Mouse (Mus musculus) hindbrain, embryonic 14.5 days (tissue): ENCODE results near the gene Fam171b. TPM values are rescaled to one million over a fixed set of nuclear protein-coding genes. Genes with fewer than 3 reads are reported as not detected.

ENCODE experiments used
- ATAC-seq: fragments of 200-750 bp; cut with Nextera tagmentation; 2 replicates; pipeline ENCODE4 v1.8.0; 2017; ENCODE audit warnings: moderate number of reproducible peaks, mild to moderate bottlenecking, moderate TSS enrichment, moderate library complexity; ENCODE audit not compliant: low FRiP score
- DNase-seq: peaks from one replicate; pipeline ENCODE4 v3.0.0-alpha.2; 2015; ENCODE audit warnings: low spot score
- H3K27ac ChIP-seq: fragments of 300-500 bp; sonication (generic); 2 replicates; pipeline ENCODE4 v1.5.1; 2014; ENCODE audit warnings: mild to moderate bottlenecking, moderate library complexity
- H3K27me3 ChIP-seq: fragments of 300-500 bp; sonication (generic); 2 replicates; pipeline ENCODE4 v1.6.1; 2014; ENCODE audit warnings: mild to moderate bottlenecking, low read length, mixed read lengths; ENCODE audit not compliant: control insufficient read depth, insufficient read depth
- H3K36me3 ChIP-seq: fragments of 300-500 bp; sonication (generic); replicated peaks from 2 replicates; pipeline ENCODE4 v1.6.1; 2014; ENCODE audit not compliant: control insufficient read depth, insufficient read depth
- H3K4me1 ChIP-seq: fragments of 300-500 bp; sonication (generic); replicated peaks from 2 replicates; pipeline ENCODE4 v1.6.1; 2014; ENCODE audit warnings: antibody characterized with exemption, low read length, mixed read lengths; ENCODE audit not compliant: control insufficient read depth, insufficient read depth
- H3K4me2 ChIP-seq: fragments of 300-500 bp; sonication (generic); replicated peaks from 2 replicates; pipeline ENCODE4 v1.6.1; 2014; ENCODE audit warnings: mild to moderate bottlenecking, moderate library complexity
- H3K4me3 ChIP-seq: fragments of 300-500 bp; sonication (generic); replicated peaks from 2 replicates; pipeline ENCODE4 v1.5.1; 2014; ENCODE audit warnings: mild to moderate bottlenecking, low read length
- H3K9ac ChIP-seq: fragments of 300-500 bp; sonication (generic); 2 replicates; pipeline ENCODE4 v1.6.1; 2014
- H3K9me3 ChIP-seq: fragments of 300-500 bp; sonication (generic); 2 replicates; pipeline ENCODE4 v1.6.1; 2016; ENCODE audit warnings: low read length; ENCODE audit not compliant: control insufficient read depth
- WGBS: fragments of 180-500 bp; shearing (Covaris S2); extraction: QIAGEN DNeasy Blood & Tissue Kit; methylation state at CpG from one replicate; pipeline ENCODE4 v1.1.7; 2014; 5-methylcytosine and 5-hydroxymethylcytosine counted together
- polyA plus RNA-seq: library from polyadenylated mRNA; unstranded; fragments of >200 nt; fragmentation: Nextera tagmentation; extraction: Ambion mirVana; gene quantifications from 2 replicates; pipeline ENCODE4 v1.2.1, GENCODE M21; 2014

Fam171b gene
- polyA plus RNA-seq, 1 experiment from 2014 or later, result 85.7 TPM

DNA sequence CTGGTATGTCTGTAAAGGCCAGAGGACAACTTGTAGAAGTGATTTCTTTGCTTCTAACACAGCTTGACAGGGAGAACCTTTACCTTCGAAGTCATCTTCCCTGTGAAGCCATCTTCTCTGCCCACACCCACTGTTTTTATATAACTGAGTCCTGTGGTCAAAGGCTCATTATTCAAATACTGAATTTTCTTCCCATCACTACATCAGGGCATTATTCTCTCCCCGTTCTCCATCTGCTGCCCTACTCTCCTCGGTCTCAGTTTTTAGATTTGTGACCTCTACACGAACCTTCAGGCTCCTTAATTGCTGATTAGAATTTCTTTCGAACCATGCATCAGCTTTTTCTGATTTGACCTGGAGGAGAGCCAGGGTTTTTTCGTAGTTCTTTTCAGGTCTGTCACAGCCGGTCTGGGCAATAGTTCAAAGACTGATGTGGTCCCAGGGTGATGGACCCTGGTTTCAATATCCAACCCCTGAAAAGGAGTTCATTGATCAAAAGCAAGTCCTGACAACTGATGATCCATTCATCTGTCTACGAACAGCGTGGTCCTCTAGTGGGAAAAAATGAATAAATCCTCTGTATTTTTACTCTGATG lies 14.4 kb upstream of the Fam171b start:
- DNase-seq, result no peak
- Histone ChIP-seq H3K4me3 (no peak overlapping the region), H3K36me3 (0 out of 2 replicates have a peak, but pooled peaks cover 8% of the 10 kb centered on the region), H3K27ac (no peak overlapping the region), H3K4me1 (no peaks in the 10 kb centered on the region), H3K9me3 (no peaks in the 10 kb centered on the region), H3K4me2 (no peak overlapping the region), H3K27me3 (no peaks in the 10 kb centered on the region), H3K9ac (no peak overlapping the region)
- ATAC-seq, result no peak
- 51% methylated on average over 9 of the region's 9 CpGs for WGBS

DNA sequence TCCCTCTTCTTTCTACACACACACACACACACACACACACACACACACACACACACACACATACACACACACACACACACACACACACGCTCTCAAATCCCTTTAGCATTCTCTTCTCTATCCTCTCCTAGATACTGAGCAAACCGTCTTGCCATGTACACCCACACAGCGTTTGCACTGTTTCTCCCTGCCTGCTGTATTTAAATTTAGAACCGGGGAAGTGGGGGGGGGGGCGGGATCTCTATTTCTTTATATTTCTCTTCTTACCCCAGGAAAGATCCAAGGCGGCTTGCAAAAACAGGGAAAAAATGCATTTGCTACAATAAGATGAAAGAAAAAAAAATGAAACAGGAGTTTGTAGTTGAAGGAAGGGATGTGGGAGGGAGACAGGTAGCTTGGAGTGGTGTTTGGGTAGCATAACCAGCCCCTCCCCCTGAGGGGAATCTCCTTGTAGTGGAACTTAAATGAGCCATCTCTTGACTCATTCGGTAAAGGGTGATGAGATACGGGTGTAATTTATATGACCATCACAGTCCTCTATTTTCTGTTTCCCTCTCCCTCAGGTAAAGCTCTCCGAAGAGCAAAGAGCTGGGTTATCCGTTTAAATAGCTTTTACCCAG lies 947 bp downstream of the Fam171b start:
- Histone ChIP-seq H3K9me3 (no peaks in the 10 kb centered on the region), H3K36me3 (no peaks in the 10 kb centered on the region), H3K27ac (peak overlapping the region; percentile 99), H3K4me1 (peaks cover 23% of the 10 kb centered on the region), H3K27me3 (no peaks in the 10 kb centered on the region), H3K4me2 (peak overlapping the region; percentile 62), H3K9ac (peak overlapping the region; percentile 98), H3K4me3 (peak overlapping the region; percentile 92)
- ATAC-seq, result peak; percentile 27; the same call in 1 of the 2 replicates
- 11% methylated on average over 10 of the region's 10 CpGs for WGBS
- no peak for DNase-seq

DNA sequence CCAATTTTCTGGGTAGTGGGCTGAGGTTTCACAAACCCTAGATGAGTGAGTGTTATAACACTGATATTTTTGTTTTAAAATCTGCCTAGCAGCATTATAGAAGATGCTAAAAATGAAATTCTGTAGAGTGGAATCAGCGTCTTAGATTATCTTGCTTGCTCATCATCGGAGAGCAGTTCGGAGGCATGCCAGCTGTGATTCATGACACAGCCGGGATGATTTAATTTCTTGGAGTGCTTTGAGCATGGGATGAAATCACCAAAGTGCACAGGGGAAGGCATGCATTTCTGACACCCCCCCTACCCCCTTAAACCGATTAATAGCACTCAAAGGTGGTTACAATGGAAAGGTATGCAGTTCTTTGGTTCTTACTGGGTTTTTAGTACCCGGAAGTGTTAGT lies 1.6 kb downstream of the Fam171b start:
- Histone ChIP-seq H3K27me3 (no peaks in the 10 kb centered on the region), H3K4me1 (peaks cover 23% of the 10 kb centered on the region), H3K4me3 (peak overlapping the region; percentile 92), H3K4me2 (peak overlapping the region; percentile 62), H3K9ac (peak overlapping the region; percentile 98), H3K9me3 (no peaks in the 10 kb centered on the region), H3K36me3 (no peaks in the 10 kb centered on the region), H3K27ac (peak overlapping the region; percentile 99)
- ATAC-seq (no peak), DNase-seq (no peak)
- WGBS, result 28% methylated on average over 6 of the region's 6 CpGs

DNA sequence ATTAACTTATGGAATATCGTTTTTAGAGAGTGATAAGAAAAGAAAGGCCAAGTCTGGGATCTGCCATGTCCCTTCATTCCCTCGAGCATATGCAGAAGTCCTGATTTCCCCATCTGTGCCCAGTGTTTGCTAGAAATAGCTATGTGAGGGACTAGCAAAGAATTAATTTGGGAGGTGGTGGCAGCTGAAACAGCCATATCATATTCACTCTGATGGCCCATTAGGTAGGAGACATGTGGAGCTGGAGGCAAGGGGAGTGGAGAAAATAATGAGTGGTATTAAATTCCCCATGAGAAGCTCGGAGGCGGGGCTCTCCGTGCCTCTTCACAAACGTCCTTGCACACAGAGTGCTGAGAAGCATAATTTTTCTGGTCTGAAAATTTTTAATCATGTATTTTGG lies 3.7 kb downstream of the Fam171b start:
- 48% methylated on average over 6 of the region's 6 CpGs for WGBS
- Histone ChIP-seq H3K9me3 (no peaks in the 10 kb centered on the region), H3K9ac (no peak overlapping the region), H3K36me3 (no peaks in the 10 kb centered on the region), H3K27ac (no peak overlapping the region), H3K27me3 (no peaks in the 10 kb centered on the region), H3K4me3 (no peak overlapping the region), H3K4me1 (peaks cover 28% of the 10 kb centered on the region), H3K4me2 (peak overlapping the region; percentile 28; the same call in 1 of the 2 replicates)
- no peak for ATAC-seq
- DNase-seq, result no peak

DNA sequence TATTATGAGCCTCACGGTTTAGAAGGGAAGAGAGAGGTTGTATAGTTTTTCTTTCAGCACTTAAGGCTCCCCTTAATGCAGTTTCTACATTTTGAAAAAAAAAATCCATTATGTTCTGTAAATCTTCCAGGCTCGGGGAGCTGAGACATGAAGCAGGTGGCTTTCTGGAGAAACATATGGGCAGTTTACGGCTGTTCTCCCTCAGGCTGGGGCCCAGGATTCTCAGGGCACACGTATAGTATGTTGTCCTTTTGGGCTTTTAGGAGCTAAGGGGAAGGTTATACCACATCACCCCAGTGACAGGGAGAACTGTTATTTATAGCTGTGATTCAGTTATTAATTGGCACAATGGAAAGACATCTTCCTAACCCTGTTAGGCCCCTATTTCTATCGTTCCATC lies 12.7 kb downstream of the Fam171b start:
- Histone ChIP-seq H3K27ac (peak overlapping the region; percentile 7; the same call in 1 of the 2 replicates), H3K36me3 (no peaks in the 10 kb centered on the region), H3K9ac (no peak overlapping the region), H3K4me1 (peaks cover 21% of the 10 kb centered on the region), H3K4me3 (no peak overlapping the region), H3K27me3 (no peaks in the 10 kb centered on the region), H3K4me2 (no peak overlapping the region), H3K9me3 (no peaks in the 10 kb centered on the region)
- DNase-seq (peak; percentile 22), ATAC-seq (no peak)
- WGBS, result 45% methylated on average over 5 of the region's 5 CpGs

DNA sequence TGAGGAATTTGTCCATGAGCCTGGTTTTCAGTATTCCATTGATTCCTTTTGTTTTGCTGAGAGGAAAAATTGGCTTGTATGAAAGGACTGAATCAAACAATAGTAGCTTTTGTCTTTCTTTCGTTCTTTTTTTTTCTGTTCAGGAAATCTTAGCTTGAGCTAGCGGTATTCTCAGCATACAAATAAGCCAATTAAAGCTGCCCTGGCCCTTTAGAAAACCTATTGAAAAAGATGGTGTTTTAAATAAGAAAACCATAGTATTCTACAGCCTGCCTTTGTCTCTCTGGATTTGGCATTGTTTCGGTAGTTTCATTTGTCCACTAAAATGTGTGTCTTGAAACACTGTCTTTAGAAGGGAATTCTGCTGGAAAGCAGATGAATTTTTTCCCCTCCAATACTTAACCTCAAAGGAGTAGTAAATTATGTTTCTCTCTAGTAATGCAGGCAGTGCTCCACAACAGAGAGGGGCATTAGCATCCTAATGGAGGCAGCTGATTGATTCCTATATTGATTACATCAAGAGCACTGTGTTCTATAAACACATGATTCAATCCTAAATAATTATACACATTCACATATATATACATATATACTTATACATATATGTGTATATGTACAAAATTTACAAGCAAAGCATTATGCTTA lies 16.6 kb downstream of the Fam171b start:
- ATAC-seq, result no peak
- peak overlapping the region; percentile 40; the same call in 1 of the 2 replicates for H3K9ac ChIP-seq
- H3K4me1 ChIP-seq, result peaks cover 21% of the 10 kb centered on the region

DNA sequence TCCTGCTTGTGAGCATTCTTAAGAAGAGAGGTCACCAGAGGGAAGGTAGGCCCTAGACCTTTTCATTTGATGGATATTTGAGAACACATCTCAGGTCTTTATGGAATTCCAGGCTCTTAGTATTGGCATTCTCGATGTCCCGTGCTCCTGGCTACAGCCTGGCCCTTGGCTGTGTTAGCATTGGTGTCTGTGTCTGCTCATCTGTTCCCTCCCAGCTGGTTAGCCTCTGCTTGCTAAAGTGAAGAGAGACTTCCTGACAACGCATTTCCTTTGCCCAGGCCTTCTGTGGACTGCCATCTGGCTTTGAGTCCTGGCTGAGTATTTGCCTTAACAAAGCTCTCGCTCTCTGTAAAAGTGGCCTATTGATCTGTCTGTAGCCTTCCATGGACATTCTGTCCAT lies 20.5 kb downstream of the Fam171b start:
- H3K9me3 ChIP-seq, result no peaks in the 10 kb centered on the region
- no peaks in the 10 kb centered on the region for H3K36me3 ChIP-seq
- no peak for DNase-seq
- no peak overlapping the region for H3K4me3 ChIP-seq
- no peaks in the 10 kb centered on the region for H3K27me3 ChIP-seq
- WGBS, result 74% methylated on average over 4 of the region's 4 CpGs
- H3K27ac ChIP-seq, result no peak overlapping the region
- no peak overlapping the region for H3K9ac ChIP-seq
- ATAC-seq, result no peak
- peaks cover 24% of the 10 kb centered on the region for H3K4me1 ChIP-seq
- H3K4me2 ChIP-seq, result no peak overlapping the region

More for the DNA sequence above, 16.6 kb downstream of the Fam171b start:
- WGBS, result 12% methylated on average over 3 of the region's 3 CpGs
- Histone ChIP-seq H3K27me3 (no peaks in the 10 kb centered on the region), H3K9me3 (no peaks in the 10 kb centered on the region), H3K27ac (peak overlapping the region; percentile 85), H3K4me3 (no peak overlapping the region), H3K36me3 (no peaks in the 10 kb centered on the region), H3K4me2 (peak overlapping the region; percentile 23)
- DNase-seq, result no peak

DNA sequence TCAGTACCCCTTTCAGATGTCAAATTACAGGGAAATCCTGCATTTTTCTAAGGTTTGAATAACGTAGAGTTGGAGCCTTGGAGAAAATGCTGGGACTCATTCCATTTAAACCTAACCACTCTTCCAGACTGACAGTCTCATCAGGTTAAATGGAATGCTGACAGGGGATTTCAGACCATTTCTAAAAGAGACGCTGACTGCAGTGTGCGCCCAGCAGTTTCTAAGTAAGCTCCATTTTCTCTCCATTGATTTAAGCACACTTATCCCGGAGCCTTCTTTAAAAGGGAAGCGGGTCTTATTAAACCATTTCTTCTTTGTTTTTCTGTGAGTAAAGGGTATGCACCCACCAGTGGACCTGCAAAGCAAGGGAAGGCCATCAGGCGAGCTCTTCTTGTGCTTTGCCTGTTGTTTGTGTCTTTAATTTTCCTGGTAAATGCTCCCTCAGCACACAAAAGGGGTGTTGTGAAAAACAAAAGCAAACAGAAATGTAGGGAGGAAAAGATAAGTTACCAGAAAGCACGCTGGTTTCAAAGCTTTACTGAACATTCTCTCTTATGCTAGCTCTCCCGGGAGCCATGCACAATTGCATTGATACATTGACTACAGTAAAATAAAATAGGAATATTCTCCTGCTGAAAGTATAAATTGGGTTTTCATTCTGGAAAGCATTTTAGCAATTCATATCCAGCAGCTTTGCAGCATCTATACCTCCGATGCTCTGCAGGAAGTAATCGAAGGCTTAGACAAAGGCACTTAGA lies 23.1 kb downstream of the Fam171b start:
- Histone ChIP-seq H3K27ac (peak overlapping the region; percentile 87), H3K4me2 (peak overlapping the region; percentile 36), H3K4me3 (no peak overlapping the region), H3K27me3 (no peaks in the 10 kb centered on the region), H3K9ac (peak overlapping the region; percentile 48; the same call in 1 of the 2 replicates), H3K9me3 (no peaks in the 10 kb centered on the region), H3K36me3 (no peaks in the 10 kb centered on the region), H3K4me1 (peaks cover 14% of the 10 kb centered on the region)
- DNase-seq (peak; percentile 50), ATAC-seq (peak; percentile 29; the same call in 1 of the 2 replicates)
- WGBS, result 43% methylated on average over 10 of the region's 10 CpGs

DNA sequence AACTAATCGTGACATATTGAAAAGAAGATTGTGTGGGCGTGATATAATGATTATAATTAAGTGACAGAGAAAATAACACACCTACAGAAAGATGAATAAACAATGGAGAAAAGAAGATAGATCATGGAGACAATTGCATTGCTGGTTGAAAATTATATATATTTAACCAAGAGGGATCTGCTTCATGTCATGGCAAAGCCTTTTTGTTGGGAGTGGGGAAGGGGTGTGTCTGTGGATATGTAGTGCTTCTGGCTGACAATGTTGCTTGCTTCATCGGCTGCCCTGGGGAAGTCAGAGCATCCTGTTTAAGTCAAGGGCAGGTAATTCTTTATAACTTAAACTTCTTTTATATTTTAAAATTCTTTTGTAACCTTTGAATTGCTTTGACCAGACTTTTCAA lies 36.1 kb downstream of the Fam171b start:
- ATAC-seq (no peak), DNase-seq (peak; percentile 16)
- H3K36me3 ChIP-seq, result no peaks in the 10 kb centered on the region
- 91% methylated on average over 3 of the region's 3 CpGs for WGBS
- no peaks in the 10 kb centered on the region for H3K9me3 ChIP-seq
- no peak overlapping the region for H3K4me3 ChIP-seq
- H3K9ac ChIP-seq, result no peak overlapping the region
- no peaks in the 10 kb centered on the region for H3K27me3 ChIP-seq
- no peak overlapping the region for H3K27ac ChIP-seq
- no peak overlapping the region for H3K4me2 ChIP-seq
- no peaks in the 10 kb centered on the region for H3K4me1 ChIP-seq
